Mouse (Mus musculus) urinary bladder, adult 2 months (tissue): ENCODE results near the gene Cpsf4. TPM values are rescaled to one million over a fixed set of nuclear protein-coding genes. Genes with fewer than 3 reads are reported as not detected.
"Not testable (repeated sequence)": the region's sequence is repeated elsewhere in the genome, so short reads cannot be mapped to it uniquely, and the experiment has no call there.

Experiments
- DNase-seq: peaks from one replicate; pipeline ENCODE4 v3.0.0; 2022; ENCODE audit warnings: low spot score
- polyA plus RNA-seq: library from polyadenylated mRNA; depleted of rRNA; stranded (reverse); fragments of >200 nt; gene quantifications from 2 replicates; pipeline ENCODE4 v1.2.3, GENCODE M21; 2012; rRNA removed

The Cpsf4 gene
- 20.4 and 25.4 TPM in 2 replicates for polyA plus RNA-seq

- peak; percentile 94 for DNase-seq
Measured at GRCm38 (mm10) chr5:145166536-145167305, at the start of gene Cpsf4, which contains the start of gene Ptcd1. TSS of gene Cpsf4 (plus strand) at chr5:145167213. TSS of gene Ptcd1 (minus strand) at chr5:145167108.

- no peak for DNase-seq
Measured at GRCm38 (mm10) chr5:145118005-145118404, 49.0 kb upstream of the Cpsf4 start.

- DNase-seq: no peak
Measured at GRCm38 (mm10) chr5:145118461-145118860, 48.6 kb upstream of the Cpsf4 start.

- no peak for DNase-seq
Measured at GRCm38 (mm10) chr5:145119385-145119784, 47.6 kb upstream of the Cpsf4 start.

GRCm38 (mm10) chr5:145120921-145121320 lies 46.1 kb upstream of the Cpsf4 start:
- no peak for DNase-seq

GRCm38 (mm10) chr5:145123396-145123795 lies 43.6 kb upstream of the Cpsf4 start:
- DNase-seq: no peak

GRCm38 (mm10) chr5:145126580-145126979 lies 40.4 kb upstream of the Cpsf4 start:
- no peak for DNase-seq

- no peak for DNase-seq
Measured at GRCm38 (mm10) chr5:145129124-145129523, 37.9 kb upstream of the Cpsf4 start.

GRCm38 (mm10) chr5:145129773-145130172 lies 37.2 kb upstream of the Cpsf4 start:
- not testable (repeated sequence) for DNase-seq

- DNase-seq: no peak
Measured at GRCm38 (mm10) chr5:145130191-145130590, 36.8 kb upstream of the Cpsf4 start.

GRCm38 (mm10) chr5:145130995-145131394 lies 36.0 kb upstream of the Cpsf4 start:
- no peak for DNase-seq

GRCm38 (mm10) chr5:145133275-145133674 lies 33.7 kb upstream of the Cpsf4 start:
- DNase-seq: not testable (repeated sequence)

- DNase-seq: no peak
Measured at GRCm38 (mm10) chr5:145138836-145139235, 28.2 kb upstream of the Cpsf4 start.

- DNase-seq: peak; percentile 96
Measured at GRCm38 (mm10) chr5:145139571-145140519, 27.2 kb upstream of the Cpsf4 start, which contains the start of the genes Pdap1 and Bud31. TSS of gene Pdap1 (minus strand) at chr5:145140238. TSS of gene Bud31 (plus strand) at chr5:145140362.

GRCm38 (mm10) chr5:145140611-145141010 lies 26.4 kb upstream of the Cpsf4 start:
- no peak for DNase-seq

- DNase-seq: no peak
Measured at GRCm38 (mm10) chr5:145147748-145148147, 19.3 kb upstream of the Cpsf4 start.

- no peak for DNase-seq
Measured at GRCm38 (mm10) chr5:145149294-145149693, 17.7 kb upstream of the Cpsf4 start.

- no peak for DNase-seq
Measured at GRCm38 (mm10) chr5:145152690-145153089, 14.3 kb upstream of the Cpsf4 start.

- no peak for DNase-seq
Measured at GRCm38 (mm10) chr5:145161361-145161760, 5.7 kb upstream of the Cpsf4 start.

GRCm38 (mm10) chr5:145164710-145165109 lies 2.3 kb upstream of the Cpsf4 start:
- no peak for DNase-seq

GRCm38 (mm10) chr5:145165184-145165583 lies 1.8 kb upstream of the Cpsf4 start:
- no peak for DNase-seq

- DNase-seq: no peak
Measured at GRCm38 (mm10) chr5:145167306-145167661, 271 bp downstream of the Cpsf4 start.
